Mouse (Mus musculus): ENCODE measurements around the gene Nck2.

DNA sequence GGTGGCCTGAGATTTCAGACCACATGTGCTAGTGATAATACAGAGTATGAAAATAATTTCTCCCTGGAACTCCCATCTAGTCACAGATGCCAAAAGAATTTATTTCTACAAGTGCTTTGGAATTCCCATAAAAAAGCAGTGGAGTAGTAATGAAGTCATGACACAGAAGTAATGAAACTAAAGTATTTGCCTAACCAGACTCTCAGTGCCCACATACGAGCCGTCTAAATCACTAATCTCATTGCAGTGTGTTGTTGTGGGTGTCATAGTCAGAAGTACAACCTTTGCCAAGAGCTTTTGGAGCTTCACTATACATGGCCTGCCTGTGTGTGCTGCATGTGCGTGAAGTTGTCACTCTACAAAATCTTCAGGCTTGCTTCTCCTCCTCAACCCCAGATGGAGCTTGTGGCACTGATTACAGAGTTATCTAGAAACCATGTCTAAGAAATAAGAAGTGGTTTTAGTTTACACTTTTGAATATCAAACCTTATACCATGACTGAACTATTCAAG, 130.5 kb downstream of the Nck2 start:
- TF ChIP-seq CTCF (conservative IDR thresholded peaks at IDR 0.05; ENCODE audit: insufficient read depth, insufficient read length, low read depth, low read length) (no peak), POLR2A (IDR thresholded peaks at IDR 0.05; ENCODE audit: low read depth, low read length) (no peak)

Measured in kidney, adult 2 months (tissue).